Mouse (Mus musculus) lung, embryonic 16.5 days (tissue): ENCODE results near the gene Atxn1. TPM values are rescaled to one million over a fixed set of nuclear protein-coding genes. Genes with fewer than 3 reads are reported as not detected.
A peak's percentile ranks its signal among the peaks of the same experiment; 100 is the strongest.

Experiments used
- ATAC-seq: fragments of 200-750 bp; cut with Nextera tagmentation; 2 replicates; pipeline ENCODE4 v1.8.0; 2017; ENCODE audit warnings: low read depth, mild to moderate bottlenecking, moderate library complexity
- H3K27ac ChIP-seq: fragments of 300-500 bp; sonication (generic); 2 replicates; pipeline ENCODE4 v1.5.1; 2014; ENCODE audit warnings: mild to moderate bottlenecking, control low read depth, low read length
- H3K27me3 ChIP-seq: fragments of 300-500 bp; sonication (generic); 2 replicates; pipeline ENCODE4 v1.6.1; 2014; ENCODE audit warnings: low read depth, low read length, mixed read lengths; ENCODE audit not compliant: control insufficient read depth, insufficient read depth
- H3K36me3 ChIP-seq: fragments of 300-500 bp; sonication (generic); 2 replicates; pipeline ENCODE4 v1.6.1; 2014; ENCODE audit warnings: low read length; ENCODE audit not compliant: control insufficient read depth, insufficient read depth
- H3K4me1 ChIP-seq: fragments of 300-500 bp; sonication (generic); replicated peaks from 2 replicates; pipeline ENCODE4 v1.6.1; 2014; ENCODE audit warnings: low read length, mixed read lengths; ENCODE audit not compliant: control insufficient read depth, insufficient read depth
- H3K4me2 ChIP-seq: fragments of 300-500 bp; sonication (generic); 2 replicates; pipeline ENCODE4 v1.6.1; 2014; ENCODE audit warnings: low read depth, low read length, control low read depth
- H3K4me3 ChIP-seq: fragments of 300-500 bp; sonication (generic); 2 replicates; pipeline ENCODE4 v1.5.1; 2014; ENCODE audit warnings: mild to moderate bottlenecking, low read length, control low read depth
- H3K9ac ChIP-seq: fragments of 300-500 bp; sonication (generic); 2 replicates; pipeline ENCODE4 v1.6.1; 2014; ENCODE audit warnings: low read length, control low read depth
- H3K9me3 ChIP-seq: fragments of 300-500 bp; sonication (generic); 2 replicates; pipeline ENCODE4 v1.6.1; 2016; ENCODE audit warnings: low read length; ENCODE audit not compliant: control insufficient read depth
- WGBS: fragments of 180-500 bp; shearing (Covaris S2); extraction: QIAGEN DNeasy Blood & Tissue Kit; methylation state at CpG from one replicate; pipeline ENCODE4 v1.1.7; 2014; 5-methylcytosine and 5-hydroxymethylcytosine counted together
- polyA plus RNA-seq: library from polyadenylated mRNA; unstranded; fragments of >200 nt; fragmentation: Nextera tagmentation; extraction: Ambion mirVana; gene quantifications from 2 replicates; pipeline ENCODE4 v1.2.1, GENCODE M21; 2015

The Atxn1 gene
- polyA plus RNA-seq, 1 experiment from 2014 or later = 8.3 TPM

GRCm38 (mm10) chr13:45990486-45990885, 25.7 kb upstream of the Atxn1 start:
- no peak overlapping the region for H3K27ac ChIP-seq
- no peak overlapping the region for H3K4me3 ChIP-seq
- H3K27me3 ChIP-seq = no peaks in the 10 kb centered on the region
- no peak overlapping the region for H3K9ac ChIP-seq
- ATAC-seq = no peak
- no peaks in the 10 kb centered on the region for H3K36me3 ChIP-seq
- WGBS = 67% methylated on average over 5 of the region's 5 CpGs
- H3K4me1 ChIP-seq = no peaks in the 10 kb centered on the region
- no peak overlapping the region for H3K4me2 ChIP-seq
- H3K9me3 ChIP-seq = no peaks in the 10 kb centered on the region

GRCm38 (mm10) chr13:45979246-45979645, 14.4 kb upstream of the Atxn1 start:
- no peaks in the 10 kb centered on the region for H3K27me3 ChIP-seq
- H3K36me3 ChIP-seq = no peaks in the 10 kb centered on the region
- ATAC-seq = no peak
- peaks cover 5% of the 10 kb centered on the region; the same call in 1 of the 2 replicates for H3K4me1 ChIP-seq
- H3K4me3 ChIP-seq = no peak overlapping the region
- H3K27ac ChIP-seq = no peak overlapping the region
- H3K4me2 ChIP-seq = no peak overlapping the region
- 79% methylated on average over 5 of the region's 5 CpGs for WGBS
- H3K9ac ChIP-seq = no peak overlapping the region
- H3K9me3 ChIP-seq = no peaks in the 10 kb centered on the region

- WGBS = 11% methylated on average over 1 of the region's 1 CpGs
- Histone ChIP-seq H3K4me3 (no peak overlapping the region), H3K36me3 (no peaks in the 10 kb centered on the region), H3K9ac (no peak overlapping the region), H3K4me1 (peaks cover 9% of the 10 kb centered on the region; the same call in 1 of the 2 replicates), H3K4me2 (no peak overlapping the region), H3K9me3 (no peaks in the 10 kb centered on the region), H3K27me3 (no peaks in the 10 kb centered on the region), H3K27ac (no peak overlapping the region)
- peak; percentile 82 for ATAC-seq
Measured at GRCm38 (mm10) chr13:45976894-45977293, 12.1 kb upstream of the Atxn1 start.

GRCm38 (mm10) chr13:45974651-45975050, 9.8 kb upstream of the Atxn1 start:
- Histone ChIP-seq H3K4me2 (no peak overlapping the region), H3K9me3 (no peaks in the 10 kb centered on the region), H3K9ac (no peak overlapping the region), H3K4me3 (no peak overlapping the region), H3K27me3 (no peaks in the 10 kb centered on the region), H3K27ac (no peak overlapping the region), H3K36me3 (no peaks in the 10 kb centered on the region), H3K4me1 (peaks cover 13% of the 10 kb centered on the region; the same call in 1 of the 2 replicates)
- ATAC-seq = no peak
- WGBS = 37% methylated on average over 3 of the region's 3 CpGs

GRCm38 (mm10) chr13:45973972-45974490, 9.2 kb upstream of the Atxn1 start:
- peaks cover 13% of the 10 kb centered on the region; the same call in 1 of the 2 replicates for H3K4me1 ChIP-seq
- no peak for ATAC-seq
- 37% methylated on average over 7 of the region's 7 CpGs for WGBS
- no peaks in the 10 kb centered on the region for H3K36me3 ChIP-seq
- H3K9ac ChIP-seq = no peak overlapping the region
- H3K27ac ChIP-seq = no peak overlapping the region
- H3K4me2 ChIP-seq = no peak overlapping the region
- no peaks in the 10 kb centered on the region for H3K27me3 ChIP-seq
- H3K4me3 ChIP-seq = no peak overlapping the region
- no peaks in the 10 kb centered on the region for H3K9me3 ChIP-seq

GRCm38 (mm10) chr13:45970920-45971536, 6.2 kb upstream of the Atxn1 start:
- WGBS = 44% methylated on average over 12 of the region's 12 CpGs
- H3K9ac ChIP-seq = no peak overlapping the region
- H3K4me3 ChIP-seq = peak overlapping the region; percentile 17
- peaks cover 11% of the 10 kb centered on the region for H3K4me1 ChIP-seq
- no peaks in the 10 kb centered on the region for H3K36me3 ChIP-seq
- H3K9me3 ChIP-seq = no peaks in the 10 kb centered on the region
- H3K27ac ChIP-seq = no peak overlapping the region; the same call in 1 of the 2 replicates
- H3K4me2 ChIP-seq = 0 out of 2 replicates have a peak overlapping the region, but pooled peaks have one; percentile 27
- H3K27me3 ChIP-seq = no peaks in the 10 kb centered on the region
- ATAC-seq = peak; percentile 73; the same call in 1 of the 2 replicates

- 70% methylated on average over 4 of the region's 4 CpGs for WGBS
- Histone ChIP-seq H3K9ac (no peak overlapping the region), H3K36me3 (no peaks in the 10 kb centered on the region), H3K4me1 (peaks cover 14% of the 10 kb centered on the region), H3K27ac (no peak overlapping the region), H3K9me3 (no peaks in the 10 kb centered on the region), H3K4me2 (no peak overlapping the region), H3K27me3 (no peaks in the 10 kb centered on the region), H3K4me3 (no peak overlapping the region)
- ATAC-seq = no peak
Measured at GRCm38 (mm10) chr13:45968206-45968605, 3.4 kb upstream of the Atxn1 start.

- ATAC-seq = no peak
- Histone ChIP-seq H3K27ac (no peak overlapping the region), H3K4me2 (no peak overlapping the region), H3K4me3 (no peak overlapping the region), H3K4me1 (peaks cover 18% of the 10 kb centered on the region), H3K27me3 (no peaks in the 10 kb centered on the region), H3K9me3 (no peaks in the 10 kb centered on the region), H3K9ac (no peak overlapping the region), H3K36me3 (no peaks in the 10 kb centered on the region)
- WGBS = 46% methylated on average over 3 of the region's 3 CpGs
Measured at GRCm38 (mm10) chr13:45967371-45967770, 2.6 kb upstream of the Atxn1 start.

DNA sequence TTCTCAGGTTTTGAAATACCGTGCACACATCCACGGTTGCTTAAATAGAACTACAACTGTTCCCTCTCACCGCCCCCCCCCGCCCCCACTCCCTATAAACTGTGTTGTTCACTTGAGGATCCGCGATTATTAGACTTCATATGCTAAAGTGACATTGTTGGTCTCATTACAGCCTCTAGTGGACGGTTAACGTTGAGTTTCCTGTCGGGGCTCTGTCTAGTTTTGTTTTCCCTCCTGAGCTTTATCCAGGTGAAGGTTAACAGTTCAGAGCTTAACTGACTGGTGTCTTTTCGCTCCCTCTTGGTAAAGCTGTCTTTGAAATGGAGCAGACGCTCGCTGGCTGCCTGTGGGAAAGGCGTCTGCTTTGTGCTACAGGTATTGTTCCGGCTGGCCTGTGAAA, 1.8 kb upstream of the Atxn1 start:
- ATAC-seq = no peak
- peak overlapping the region; percentile 88 for H3K4me3 ChIP-seq
- no peaks in the 10 kb centered on the region for H3K36me3 ChIP-seq
- H3K9ac ChIP-seq = no peak overlapping the region
- no peaks in the 10 kb centered on the region for H3K9me3 ChIP-seq
- peaks cover 25% of the 10 kb centered on the region for H3K4me1 ChIP-seq
- no peaks in the 10 kb centered on the region for H3K27me3 ChIP-seq
- 3% methylated on average over 14 of the region's 14 CpGs for WGBS
- H3K27ac ChIP-seq = no peak overlapping the region
- peak overlapping the region; percentile 95 for H3K4me2 ChIP-seq
